Mouse (Mus musculus) ES-Bruce4 (cell line): ENCODE measurements at regions not wholly inside any gene's neighbourhood (a gene's known extent, or its start where the extent isn't known, plus 50 kb on each side); places are given as distances from the start of the nearest gene placed in this dataset.

ENCODE experiments used
- CTCF ChIP-seq: IDR thresholded peaks from one replicate; pipeline ENCODE4 v1.8.1; 2011; ENCODE audit warnings: low read depth, low read length
- EP300 ChIP-seq: IDR thresholded peaks from 2 replicates; pipeline ENCODE4 v1.6.1; 2011; ENCODE audit warnings: low read depth, low read length; ENCODE audit not compliant: insufficient read depth
- POLR2A ChIP-seq: IDR thresholded peaks from one replicate; pipeline ENCODE4 v1.8.1; 2011; ENCODE audit warnings: low read length; ENCODE audit not compliant: insufficient read depth

DNA sequence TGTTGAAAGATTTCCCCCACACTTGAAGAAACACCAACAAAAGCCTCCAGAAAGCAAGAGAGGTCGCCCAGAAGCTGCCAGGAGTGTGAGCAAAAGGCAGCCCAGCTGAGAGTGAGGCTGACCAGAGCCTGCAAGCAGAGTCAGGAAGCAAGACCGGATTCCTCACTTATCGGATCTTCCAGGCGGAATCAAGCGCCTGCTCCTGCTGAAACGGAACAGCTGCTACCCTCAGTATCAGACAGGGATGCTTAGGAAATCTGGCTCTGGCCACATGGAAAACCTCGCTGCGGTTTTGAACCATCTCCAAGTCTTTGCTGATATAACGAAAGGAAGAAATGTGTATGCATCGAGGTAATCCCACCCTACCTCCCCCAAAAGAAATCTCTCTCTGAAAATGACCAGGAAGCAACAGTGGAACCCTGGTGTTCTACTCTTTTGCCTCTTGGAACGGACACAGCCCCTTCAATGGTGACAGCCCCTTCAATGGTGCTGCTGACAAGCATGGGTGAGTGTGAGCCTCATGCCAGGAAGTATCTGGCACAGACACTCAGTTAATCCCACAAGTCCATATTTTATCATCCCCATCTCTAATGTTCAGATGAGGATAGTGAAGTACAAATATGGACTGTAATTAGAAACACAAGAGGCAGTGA, 83.3 kb upstream of the Spdye4c start:
- TF ChIP-seq POLR2A (no peak), CTCF (no peak), EP300 (no peak)
